In the genomic region with DNA sequence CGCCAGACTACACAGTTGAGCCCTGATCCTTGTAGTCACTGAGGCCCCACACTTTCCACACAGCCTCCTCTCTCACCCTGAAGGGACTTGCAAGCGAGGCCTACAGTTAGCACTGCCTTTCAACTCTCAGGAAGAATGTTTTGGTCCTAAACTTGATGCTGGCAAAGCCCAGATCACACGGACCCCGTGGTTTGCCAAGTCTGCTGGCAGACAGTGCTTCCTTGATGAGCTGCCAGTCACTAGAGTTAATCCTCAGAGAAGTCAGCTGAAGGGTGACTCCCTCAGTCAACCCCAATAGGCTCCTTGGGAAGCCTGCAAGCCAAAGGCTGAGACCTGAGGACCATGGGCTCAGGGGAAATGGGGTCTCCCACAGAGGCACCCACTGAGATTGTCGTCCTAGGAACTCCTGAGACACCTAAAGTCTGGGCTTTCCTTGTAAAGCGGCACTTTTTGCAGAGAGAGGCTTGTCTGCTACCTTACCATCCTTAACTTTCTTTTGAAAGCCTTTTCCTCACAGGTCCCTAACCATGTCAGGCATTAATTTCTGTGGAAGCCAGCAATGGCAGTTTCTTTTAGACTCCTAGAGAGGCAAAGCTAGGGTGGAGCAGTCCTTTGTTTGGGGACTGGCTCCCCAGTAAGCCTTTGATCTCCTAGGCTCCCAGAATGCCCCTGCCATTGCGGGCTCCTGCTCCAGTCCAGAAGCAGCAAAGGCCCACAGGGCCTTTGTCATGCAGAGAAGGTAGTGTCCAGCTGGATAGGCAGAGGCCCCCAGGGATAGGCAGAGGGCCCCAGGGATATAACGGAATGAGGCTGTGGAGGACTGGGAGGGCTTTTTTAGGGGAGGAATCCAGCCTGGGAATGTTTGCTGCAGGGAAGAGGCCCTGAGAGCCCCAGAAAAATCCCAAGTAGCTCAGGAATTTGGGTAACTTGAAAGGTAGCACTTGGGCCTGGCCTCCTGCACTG, we compare ENCODE assay signal across 8 mouse cellular contexts. TPM values are rescaled to one million over a fixed set of nuclear protein-coding genes. Genes with fewer than 3 reads are reported as not detected.
DNase-seq lines count a peak whose midpoint lies in the region; ATAC-seq and TF ChIP-seq lines count a peak whose summit lies in the region.

No protein-coding gene starts in this region.

- no peak overlapping the region for H3K4me3 ChIP-seq in kidney, postnatal 0 days (replicated peaks; ENCODE audit: low read depth, low read length)
- no peak overlapping the region for H3K4me3 ChIP-seq in heart, embryonic 10.5 days
- no peak overlapping the region for H3K4me3 ChIP-seq in lung, embryonic 16.5 days (ENCODE audit: low read length)

- H3K27ac ChIP-seq in kidney, postnatal 0 days: peak overlapping the region; percentile 58; the same call in 1 of the 2 replicates
- peak overlapping the region; percentile 85 for H3K27ac ChIP-seq in heart, embryonic 10.5 days
- H3K27ac ChIP-seq in lung, embryonic 16.5 days (ENCODE audit: low read length): peak overlapping the region; percentile 33

- no peak for TF ChIP-seq CTCF in kidney, postnatal 0 days (IDR thresholded peaks at IDR 0.05; ENCODE audit: low read depth)

- no peak overlapping the region for H3K9ac ChIP-seq in kidney, postnatal 0 days (ENCODE audit: low read depth, low read length)
- no peak overlapping the region for H3K9ac ChIP-seq in lung, embryonic 16.5 days (ENCODE audit: low read length)

- 0 out of 2 replicates have a peak, but pooled peaks cover 4% of the 10 kb centered on the region for H3K4me1 ChIP-seq in kidney, postnatal 0 days (replicated peaks; ENCODE audit: insufficient read depth, low read length)
- peaks cover 31% of the 10 kb centered on the region for H3K4me1 ChIP-seq in heart, embryonic 10.5 days
- H3K4me1 ChIP-seq in lung, embryonic 16.5 days (replicated peaks; ENCODE audit: control insufficient read depth, insufficient read depth, low read length): peaks cover 12% of the 10 kb centered on the region

- H3K4me2 ChIP-seq in kidney, postnatal 0 days (ENCODE audit: low read length): no peak overlapping the region
- H3K4me2 ChIP-seq in lung, embryonic 16.5 days (ENCODE audit: low read depth, low read length): no peak overlapping the region

- 61% methylated on average over 8 of the region's 8 CpGs for WGBS in kidney, postnatal 0 days
- WGBS in heart, embryonic 10.5 days: 38% methylated on average over 8 of the region's 8 CpGs
- 48% methylated on average over 8 of the region's 8 CpGs for WGBS in lung, embryonic 16.5 days

- no peaks in the 10 kb centered on the region for H3K9me3 ChIP-seq in kidney, postnatal 0 days (replicated peaks; ENCODE audit: low read length)
- H3K9me3 ChIP-seq in heart, embryonic 10.5 days: no peaks in the 10 kb centered on the region
- H3K9me3 ChIP-seq in lung, embryonic 16.5 days (ENCODE audit: control insufficient read depth, low read length): no peaks in the 10 kb centered on the region

- no peak for ATAC-seq in kidney, postnatal 0 days (replicated peaks; ENCODE audit: low FRiP score, low read depth)
- ATAC-seq in lung, embryonic 16.5 days (ENCODE audit: low read depth): peak; percentile 52
- ATAC-seq in granulocyte monocyte progenitor cell, adult 5-6 weeks (replicated peaks; ENCODE audit: poor library complexity, severe bottlenecking): no peak

- no peaks in the 10 kb centered on the region for H3K27me3 ChIP-seq in kidney, postnatal 0 days (ENCODE audit: insufficient read depth, low read length)
- H3K27me3 ChIP-seq in heart, embryonic 10.5 days (ENCODE audit: insufficient read depth, poor library complexity, severe bottlenecking): no peaks in the 10 kb centered on the region
- H3K27me3 ChIP-seq in lung, embryonic 16.5 days (ENCODE audit: control insufficient read depth, insufficient read depth, low read depth, low read length): no peaks in the 10 kb centered on the region

- DNase-seq in kidney, postnatal 0 days (ENCODE audit: low spot score): peak; percentile 60
- no peak for DNase-seq in kidney, postnatal 14 days
- DNase-seq in embryo, embryonic 10 days (ENCODE audit: low spot score): peak; percentile 73
- no peak for DNase-seq in heart, embryonic 10.5 days (ENCODE audit: low spot score)
- no peak for DNase-seq in left cerebral cortex, adult 8-10 months (ENCODE audit: low spot score in 2 of 2)
- no peak for DNase-seq in layer of hippocampus, adult 9-10 months (ENCODE audit: low spot score)

- H3K36me3 ChIP-seq in kidney, postnatal 0 days (ENCODE audit: insufficient read depth, low read length): peaks cover 18% of the 10 kb centered on the region; the same call in 1 of the 2 replicates
- peaks cover 12% of the 10 kb centered on the region; the same call in 1 of the 2 replicates for H3K36me3 ChIP-seq in heart, embryonic 10.5 days
- peaks cover 6% of the 10 kb centered on the region for H3K36me3 ChIP-seq in lung, embryonic 16.5 days (ENCODE audit: control insufficient read depth, insufficient read depth, low read length)

RNA-seq across cellular contexts. Expression of a gene that starts 44.4 kb away (rescaled TPM):
- 7.4 and 8.6 TPM in 2 replicates for polyA plus RNA-seq in kidney, postnatal 0 days (2015; fragmentation: Nextera tagmentation; extraction: Ambion mirVana)
- 8.9 and 9.0 TPM in 2 replicates for polyA plus RNA-seq in heart, embryonic 10.5 days (2016; fragmentation: Nextera tagmentation; extraction: Ambion mirVana)
- polyA plus RNA-seq in lung, embryonic 16.5 days (2015; fragmentation: Nextera tagmentation; extraction: Ambion mirVana): 9.5 and 10.5 TPM in 2 replicates
- total RNA-seq in left cerebral cortex, adult 8-10 months (2022): 10 to 100 TPM; 10.9 to 14.2 (median 12.5) TPM
- 21.6 and 21.9 TPM in 2 replicates for total RNA-seq in granulocyte monocyte progenitor cell, adult 5-6 weeks (2014; fragmentation: Nextera tagmentation)
- total RNA-seq in granulocyte monocyte progenitor cell, adult 5-6 weeks (2017): 15.3 and 22.9 TPM in 2 replicates

Comparison
In these comparisons a context has a peak if more than half of its experiments do, and no peak if none do; other contexts are left out.
1. DNase-seq: peak in kidney, postnatal 0 days (single experiment) and embryo, embryonic 10 days (single experiment); none in kidney, postnatal 14 days (single experiment), heart, embryonic 10.5 days (single experiment), left cerebral cortex, adult 8-10 months (0 of 2) and layer of hippocampus, adult 9-10 months (single experiment).
2. H3K27ac ChIP-seq: peak in every context shown above with its lines; median percentile 85 in heart, embryonic 10.5 days; 58 in kidney, postnatal 0 days; 33 in lung, embryonic 16.5 days.